Mouse (Mus musculus) heart, embryonic 13.5 days (tissue): Measurements from ENCODE around the gene Etl4. TPM values are rescaled to one million over a fixed set of nuclear protein-coding genes. Genes with fewer than 3 reads are reported as not detected.
"Not testable (repeated sequence)": the region's sequence is repeated elsewhere in the genome, so short reads cannot be mapped to it uniquely, and the experiment has no call there.

Source experiments
- ATAC-seq: fragments of 200-750 bp; cut with Nextera tagmentation; 2 replicates; pipeline ENCODE4 v1.8.0; 2017; ENCODE audit warnings: moderate TSS enrichment; ENCODE audit not compliant: insufficient number of reproducible peaks, low FRiP score, low TSS enrichment; ENCODE audit errors: extremely low read depth
- H3K27ac ChIP-seq: fragments of 300-500 bp; sonication (generic); replicated peaks from 2 replicates; pipeline ENCODE4 v1.5.1; 2015; ENCODE audit warnings: moderate library complexity, mild to moderate bottlenecking, inconsistent platforms
- H3K27me3 ChIP-seq: fragments of 300-500 bp; sonication (generic); replicated peaks from 2 replicates; pipeline ENCODE4 v1.6.1; 2015; ENCODE audit warnings: mild to moderate bottlenecking, inconsistent platforms
- H3K36me3 ChIP-seq: fragments of 300-500 bp; sonication (generic); 2 replicates; pipeline ENCODE4 v1.6.1; 2015; ENCODE audit warnings: mild to moderate bottlenecking, inconsistent platforms
- H3K4me1 ChIP-seq: fragments of 300-500 bp; sonication (generic); 2 replicates; pipeline ENCODE4 v1.6.1; 2015; ENCODE audit warnings: inconsistent platforms
- H3K4me2 ChIP-seq: fragments of 300-500 bp; sonication (generic); 2 replicates; pipeline ENCODE4 v1.6.1; 2015; ENCODE audit warnings: inconsistent platforms, mild to moderate bottlenecking, moderate library complexity
- H3K4me3 ChIP-seq: fragments of 300-500 bp; sonication (generic); 2 replicates; pipeline ENCODE4 v1.5.1; 2015; ENCODE audit warnings: moderate library complexity, mild to moderate bottlenecking, inconsistent platforms
- H3K9ac ChIP-seq: fragments of 300-500 bp; sonication (generic); 2 replicates; pipeline ENCODE4 v1.6.1; 2015; ENCODE audit warnings: inconsistent platforms, mild to moderate bottlenecking, moderate library complexity
- H3K9me3 ChIP-seq: fragments of 300-500 bp; sonication (generic); 2 replicates; pipeline ENCODE4 v1.6.1; 2016; ENCODE audit warnings: inconsistent platforms
- WGBS: fragments of 180-500 bp; shearing (Covaris S2); methylation state at CpG from one replicate; pipeline ENCODE4 v1.1.7; 2015; ENCODE audit warnings: mixed read lengths; 5-methylcytosine and 5-hydroxymethylcytosine counted together
- polyA plus RNA-seq: library from polyadenylated mRNA; unstranded; fragments of >200 nt; fragmentation: Nextera tagmentation; extraction: Ambion mirVana; gene quantifications from 2 replicates; pipeline ENCODE4 v1.2.1, GENCODE M21; 2015

Gene Etl4
- polyA plus RNA-seq, 1 experiment from 2014 or later, result 8.4 TPM

DNA sequence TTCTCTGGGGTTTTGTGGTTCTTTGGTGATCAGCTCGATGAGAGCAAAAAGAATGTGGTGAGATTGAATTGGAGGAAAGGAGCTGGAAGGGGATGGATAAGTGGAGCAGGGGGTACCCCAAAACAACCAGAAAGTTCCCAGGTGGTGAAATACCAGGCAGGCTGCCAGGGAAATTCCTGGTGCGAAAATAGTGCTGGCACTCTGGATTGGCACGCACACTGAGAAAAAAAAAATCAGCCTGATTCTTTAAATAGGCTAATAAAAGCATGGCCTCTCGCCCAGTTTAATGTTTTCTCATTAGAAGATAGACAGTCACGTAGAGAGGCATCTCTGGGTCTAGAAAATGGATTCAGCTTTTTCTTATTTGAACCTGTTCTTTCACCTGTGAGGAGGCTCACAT lies 258.0 kb downstream of the Etl4 start:
- Histone ChIP-seq H3K4me2 (no peak overlapping the region), H3K9me3 (no peaks in the 10 kb centered on the region), H3K27me3 (no peaks in the 10 kb centered on the region), H3K36me3 (no peaks in the 10 kb centered on the region), H3K4me3 (no peak overlapping the region), H3K4me1 (peaks cover 7% of the 10 kb centered on the region), H3K9ac (no peak overlapping the region), H3K27ac (no peak overlapping the region)
- WGBS, result 51% methylated on average over 5 of the region's 5 CpGs
- no peak for ATAC-seq

DNA sequence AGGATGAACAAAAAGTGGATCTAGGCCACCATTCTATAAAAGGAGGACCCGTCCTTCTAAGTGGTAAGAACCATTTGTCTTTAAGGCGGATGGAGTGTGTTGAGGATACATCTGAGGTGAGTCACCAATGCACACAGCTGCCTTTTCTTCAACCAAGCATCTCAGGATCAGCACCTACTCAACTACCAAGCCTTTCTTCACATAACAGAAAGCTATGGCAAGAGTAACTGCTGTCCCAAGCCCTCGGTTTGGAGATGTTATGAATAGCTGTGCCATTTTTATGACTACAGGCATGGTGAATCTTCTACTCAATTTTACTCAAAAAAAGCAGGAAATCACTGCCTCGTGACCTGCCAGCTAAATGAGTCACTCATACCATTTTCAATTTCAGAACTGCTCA lies 258.6 kb downstream of the Etl4 start:
- Histone ChIP-seq H3K9me3 (no peaks in the 10 kb centered on the region), H3K4me2 (no peak overlapping the region), H3K27ac (no peak overlapping the region), H3K4me1 (peaks cover 7% of the 10 kb centered on the region), H3K36me3 (no peaks in the 10 kb centered on the region), H3K27me3 (no peaks in the 10 kb centered on the region), H3K9ac (no peak overlapping the region), H3K4me3 (no peak overlapping the region)
- ATAC-seq, result no peak
- WGBS, result 80% methylated on average over 4 of the region's 4 CpGs

DNA sequence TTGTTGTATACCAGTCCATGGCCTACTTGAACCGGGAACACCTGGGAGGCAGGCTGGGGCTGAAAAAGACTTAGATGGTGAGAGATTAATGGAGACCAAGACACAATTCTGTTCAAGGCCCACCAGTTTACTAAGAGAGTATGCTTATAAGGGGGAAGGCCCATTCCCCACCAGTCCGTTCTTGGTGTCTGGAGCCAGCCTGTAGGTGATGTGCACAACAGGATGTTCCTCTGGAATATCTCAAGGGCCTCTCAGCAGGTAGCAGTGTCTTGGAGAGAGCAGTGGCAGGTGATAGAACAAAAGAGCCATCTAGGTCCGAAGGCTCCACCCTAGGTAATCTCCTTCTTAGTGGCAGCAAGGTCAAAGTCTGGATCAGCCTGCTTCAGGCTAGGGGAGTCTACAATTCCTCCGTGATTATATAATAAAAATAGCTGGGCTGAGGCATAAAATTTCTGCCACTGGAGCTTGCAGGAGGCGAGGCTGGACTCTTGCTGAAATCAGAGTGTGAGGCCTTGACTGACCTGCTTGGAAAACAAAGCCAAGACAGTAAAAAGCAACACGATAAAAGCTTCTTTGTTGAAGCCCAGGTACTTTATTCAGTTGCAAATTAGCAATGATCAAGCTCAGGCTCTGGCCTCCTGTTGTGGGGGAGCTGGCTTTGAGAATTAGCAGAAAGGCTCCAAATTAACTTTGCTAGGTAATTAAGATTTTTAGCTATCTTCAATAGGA lies 267.0 kb downstream of the Etl4 start:
- ATAC-seq, H3K4me2 ChIP-seq, H3K36me3 ChIP-seq, H3K4me3 ChIP-seq, H3K27ac ChIP-seq, H3K27me3 ChIP-seq, H3K9ac ChIP-seq, H3K9me3 ChIP-seq, H3K4me1 ChIP-seq: not testable (repeated sequence)
- WGBS, result 65% methylated on average over 6 of the region's 6 CpGs

DNA sequence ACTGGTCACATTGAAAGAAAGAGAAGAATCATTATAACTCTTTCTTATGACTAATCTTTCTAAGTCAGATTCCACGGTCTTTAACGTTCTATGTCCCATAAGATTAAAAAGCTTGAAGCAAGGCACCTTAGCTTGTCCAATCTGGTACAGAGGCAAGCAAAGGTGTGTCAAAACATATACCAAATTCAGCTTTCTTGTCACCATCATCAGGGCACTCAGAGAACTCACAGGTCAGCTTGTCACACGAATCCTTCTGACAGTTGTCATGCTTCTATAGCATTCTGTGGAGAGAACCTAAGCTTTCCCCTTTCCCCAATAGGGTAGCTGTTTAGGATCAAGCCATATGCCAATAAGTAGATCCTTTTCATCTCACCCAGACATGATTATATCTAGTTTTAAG lies 267.7 kb downstream of the Etl4 start:
- not testable (repeated sequence) for H3K9ac ChIP-seq, H3K9me3 ChIP-seq, H3K4me3 ChIP-seq, H3K4me2 ChIP-seq, H3K4me1 ChIP-seq, H3K36me3 ChIP-seq, H3K27me3 ChIP-seq, ATAC-seq, H3K27ac ChIP-seq
- WGBS, result 76% methylated on average over 3 of the region's 3 CpGs

DNA sequence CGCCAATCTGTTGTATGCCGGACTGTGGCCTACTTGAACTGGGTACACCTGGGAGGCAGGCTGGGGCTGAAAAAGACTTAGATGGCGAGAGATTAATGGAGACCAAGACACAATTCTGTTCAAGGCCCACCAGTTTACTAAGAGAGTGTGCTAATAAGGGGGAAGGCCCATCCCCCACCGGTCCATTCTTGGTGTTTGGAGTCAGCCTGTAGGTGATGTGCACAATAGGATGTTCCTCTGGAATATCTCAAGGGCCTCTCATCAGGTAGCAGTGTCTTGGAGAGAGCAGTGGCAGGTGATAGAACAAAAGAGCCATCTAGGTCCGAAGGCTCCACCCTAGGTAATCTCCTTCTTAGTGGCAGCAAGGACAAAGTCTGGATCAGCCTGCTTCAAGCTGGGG lies 271.0 kb downstream of the Etl4 start:
- 74% methylated on average over 5 of the region's 5 CpGs for WGBS
- not testable (repeated sequence) for ATAC-seq

DNA sequence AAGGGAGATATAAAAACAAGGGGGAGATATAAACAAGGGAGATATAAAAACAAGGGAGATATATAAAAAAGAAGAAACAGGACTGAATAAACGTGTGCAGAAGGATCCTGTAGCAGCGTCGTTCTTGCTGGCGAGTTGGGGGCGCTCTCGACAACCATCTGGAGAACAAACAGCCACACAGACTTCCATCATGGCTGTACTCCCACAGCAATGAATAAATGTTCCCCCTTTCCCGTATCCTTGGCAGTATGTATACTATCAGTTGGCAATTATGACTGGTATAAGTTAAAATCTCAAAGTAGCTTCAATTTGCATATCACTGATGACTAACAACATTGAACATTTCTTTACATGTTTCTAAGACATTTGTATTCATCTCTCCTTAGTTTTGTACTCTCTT lies 277.6 kb downstream of the Etl4 start:
- H3K9ac ChIP-seq, H3K4me3 ChIP-seq, H3K27me3 ChIP-seq, H3K36me3 ChIP-seq, H3K4me1 ChIP-seq, ATAC-seq, H3K4me2 ChIP-seq, H3K27ac ChIP-seq, H3K9me3 ChIP-seq: not testable (repeated sequence)
- 79% methylated on average over 7 of the region's 7 CpGs for WGBS

More for the DNA sequence above, 271.0 kb downstream of the Etl4 start:
- H3K9me3 ChIP-seq, H3K4me2 ChIP-seq, H3K4me3 ChIP-seq, H3K9ac ChIP-seq, H3K27me3 ChIP-seq, H3K27ac ChIP-seq, H3K4me1 ChIP-seq, H3K36me3 ChIP-seq: not testable (repeated sequence)

DNA sequence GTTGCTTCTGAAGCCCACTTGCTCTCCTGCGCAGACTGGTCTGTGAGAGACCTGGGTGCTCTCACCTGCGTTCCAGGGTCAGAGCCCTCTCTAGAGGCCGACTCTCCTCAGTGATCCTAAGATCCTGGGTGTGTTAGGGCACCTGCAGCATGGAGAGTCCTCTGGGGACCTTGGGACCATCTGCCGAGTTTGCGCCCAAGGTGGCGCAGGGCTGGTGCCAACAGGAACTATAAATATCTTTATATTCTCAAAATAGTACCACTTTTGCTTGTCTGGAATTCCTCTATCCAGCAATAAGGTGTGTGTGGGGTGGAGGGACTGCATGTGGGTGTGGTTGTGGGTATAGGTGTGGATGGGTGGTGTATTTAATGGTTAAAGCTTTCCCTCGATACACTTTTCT lies 293.4 kb downstream of the Etl4 start:
- Histone ChIP-seq H3K4me1 (no peaks in the 10 kb centered on the region), H3K36me3 (no peaks in the 10 kb centered on the region), H3K27me3 (no peaks in the 10 kb centered on the region), H3K9ac (no peak overlapping the region), H3K4me2 (no peak overlapping the region), H3K4me3 (no peak overlapping the region), H3K27ac (no peak overlapping the region), H3K9me3 (no peaks in the 10 kb centered on the region)
- no peak for ATAC-seq
- WGBS, result 71% methylated on average over 7 of the region's 7 CpGs

DNA sequence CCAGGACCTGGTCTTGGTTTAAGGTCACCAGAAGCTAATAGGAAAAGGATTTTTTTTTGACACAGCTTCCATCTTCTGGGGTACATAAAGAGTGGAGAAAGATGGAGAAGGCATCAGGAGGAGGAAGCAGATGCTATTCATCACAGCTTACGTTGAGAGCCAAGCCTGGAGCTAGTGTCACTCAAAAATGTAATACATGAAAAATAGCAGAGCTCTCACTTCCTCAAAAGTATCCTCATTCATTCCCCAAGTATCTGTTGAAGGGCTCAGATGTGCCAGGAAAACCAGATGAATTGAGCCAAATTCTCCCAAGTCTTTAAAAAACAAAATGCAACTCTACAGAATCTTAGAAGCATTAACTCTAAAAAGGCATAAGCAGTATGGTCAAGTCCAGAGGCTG lies 297.1 kb downstream of the Etl4 start:
- Histone ChIP-seq H3K27ac (no peak overlapping the region), H3K9ac (no peak overlapping the region), H3K9me3 (no peaks in the 10 kb centered on the region), H3K27me3 (no peaks in the 10 kb centered on the region), H3K36me3 (no peaks in the 10 kb centered on the region), H3K4me3 (no peak overlapping the region), H3K4me1 (0 out of 2 replicates have a peak, but pooled peaks cover 9% of the 10 kb centered on the region), H3K4me2 (no peak overlapping the region)
- no peak for ATAC-seq
- WGBS, result 45% methylated on average over 1 of the region's 1 CpGs

DNA sequence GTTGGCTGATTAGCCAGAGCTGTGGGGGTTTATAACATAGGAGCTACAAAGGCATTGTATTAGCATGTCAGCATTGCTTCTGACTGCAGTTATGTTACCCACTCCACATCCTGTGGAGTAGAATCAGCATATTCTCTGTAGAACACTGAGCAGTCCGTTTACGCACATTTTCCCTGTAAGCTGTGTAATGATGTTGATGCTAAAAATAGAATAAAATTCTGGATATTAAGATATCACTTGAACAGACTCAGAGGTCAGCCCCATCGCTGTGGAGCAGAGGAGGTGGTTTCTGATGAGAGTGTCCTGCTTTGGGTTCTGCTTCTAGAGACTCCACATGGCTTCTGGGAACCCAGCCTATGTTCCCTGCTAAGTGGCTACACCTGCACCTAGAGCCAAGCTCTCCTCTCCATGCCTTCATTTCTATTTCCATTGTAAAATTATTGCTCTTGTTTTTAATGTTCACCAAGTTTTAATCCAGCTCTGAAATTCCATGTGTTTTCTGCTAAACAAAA lies 299.2 kb downstream of the Etl4 start:
- 36% methylated on average over 3 of the region's 3 CpGs for WGBS
- Histone ChIP-seq H3K4me2 (no peak overlapping the region), H3K4me3 (no peak overlapping the region), H3K27ac (no peak overlapping the region), H3K9ac (no peak overlapping the region), H3K9me3 (no peaks in the 10 kb centered on the region), H3K4me1 (0 out of 2 replicates have a peak, but pooled peaks cover 9% of the 10 kb centered on the region), H3K36me3 (no peaks in the 10 kb centered on the region), H3K27me3 (no peaks in the 10 kb centered on the region)
- ATAC-seq, result no peak

DNA sequence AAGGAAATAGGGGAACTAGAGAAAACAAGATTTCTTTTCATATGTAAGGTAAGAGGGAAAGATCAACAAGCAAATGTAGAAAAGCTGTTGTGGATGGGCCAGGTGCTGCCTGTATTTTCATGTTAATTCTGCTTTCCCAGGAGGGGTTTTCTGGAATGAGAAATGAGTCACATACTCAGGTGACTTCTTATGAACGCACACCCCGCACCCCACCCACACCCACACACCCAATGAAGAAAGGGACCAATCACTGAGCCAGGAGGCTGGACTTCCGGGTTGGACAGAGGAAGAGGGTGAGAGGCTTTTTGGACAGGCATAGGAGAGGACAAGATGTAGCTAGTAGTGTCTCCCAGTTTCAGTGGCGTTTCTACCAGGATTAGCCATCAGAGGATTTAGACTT lies 299.8 kb downstream of the Etl4 start:
- Histone ChIP-seq H3K4me1 (0 out of 2 replicates have a peak, but pooled peaks cover 9% of the 10 kb centered on the region), H3K9me3 (no peaks in the 10 kb centered on the region), H3K4me2 (no peak overlapping the region), H3K27ac (no peak overlapping the region), H3K27me3 (no peaks in the 10 kb centered on the region), H3K4me3 (no peak overlapping the region), H3K9ac (no peak overlapping the region), H3K36me3 (no peaks in the 10 kb centered on the region)
- ATAC-seq, result no peak
- 54% methylated on average over 4 of the region's 4 CpGs for WGBS

DNA sequence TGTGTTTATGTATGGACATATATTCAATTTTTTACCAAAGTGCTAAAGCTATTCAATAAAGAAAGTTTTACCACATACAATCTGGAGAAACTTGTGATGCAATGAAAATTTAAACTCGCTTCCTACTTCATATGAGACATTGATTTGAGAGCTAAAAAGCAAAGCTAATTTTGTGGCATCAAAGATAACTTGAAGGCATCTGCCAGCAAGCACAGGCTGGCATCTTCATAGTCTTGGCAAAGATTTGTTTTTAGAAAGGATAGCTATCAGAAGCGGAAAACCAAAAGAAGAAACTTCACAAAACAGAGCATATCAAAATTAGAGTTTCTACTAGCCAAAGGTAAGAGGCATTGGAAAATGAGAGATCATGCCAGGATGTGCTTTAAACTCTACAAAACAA lies 306.7 kb downstream of the Etl4 start:
- Histone ChIP-seq H3K36me3 (no peaks in the 10 kb centered on the region), H3K9me3 (no peaks in the 10 kb centered on the region), H3K27me3 (no peaks in the 10 kb centered on the region), H3K9ac (no peak overlapping the region), H3K4me2 (no peak overlapping the region), H3K27ac (no peak overlapping the region), H3K4me3 (no peak overlapping the region), H3K4me1 (no peaks in the 10 kb centered on the region)
- no peak for ATAC-seq
- WGBS, result 76% methylated on average over 2 of the region's 2 CpGs

DNA sequence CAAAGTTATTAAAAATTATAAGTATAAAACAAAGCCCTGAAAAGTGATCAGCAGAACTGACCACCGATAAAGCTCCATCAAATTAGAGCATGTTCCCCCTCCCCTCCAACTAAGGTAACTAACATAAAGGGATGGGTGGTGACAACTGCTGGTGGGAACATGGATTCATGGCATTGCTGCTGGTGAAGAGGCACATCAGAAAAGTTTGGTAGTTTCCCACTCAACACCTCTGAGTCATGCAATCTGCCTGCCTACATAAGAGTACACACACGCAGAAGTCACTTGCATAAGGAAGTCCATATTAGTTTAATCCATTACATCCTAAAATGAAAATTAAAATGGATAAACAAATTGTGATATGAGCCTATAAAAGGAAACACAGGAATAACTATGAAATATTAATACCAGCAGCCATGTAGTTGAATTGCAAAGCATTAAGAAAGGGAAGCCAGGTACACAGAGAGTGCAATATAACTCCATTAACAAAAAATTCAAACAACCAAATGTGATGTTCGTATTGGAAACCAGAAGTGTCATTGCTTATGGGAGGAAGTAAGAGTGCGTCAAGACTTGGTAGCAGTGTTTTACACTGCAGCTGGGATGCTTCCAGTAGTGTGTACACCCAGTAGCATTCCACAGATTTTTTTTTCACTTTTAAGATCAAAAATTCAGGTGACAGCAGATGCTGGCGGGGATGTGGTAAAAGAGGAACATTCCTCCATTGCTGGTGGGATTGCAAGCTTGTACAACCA lies 307.3 kb downstream of the Etl4 start:
- H3K4me1 ChIP-seq, result no peaks in the 10 kb centered on the region
- no peaks in the 10 kb centered on the region for H3K27me3 ChIP-seq
- no peak overlapping the region for H3K9ac ChIP-seq
- H3K9me3 ChIP-seq, result no peaks in the 10 kb centered on the region
- no peak overlapping the region for H3K4me2 ChIP-seq
- WGBS, result 82% methylated on average over 5 of the region's 5 CpGs
- H3K27ac ChIP-seq, result no peak overlapping the region
- H3K4me3 ChIP-seq, result no peak overlapping the region
- no peak for ATAC-seq
- no peaks in the 10 kb centered on the region for H3K36me3 ChIP-seq
